Mouse (Mus musculus) gastrocnemius, postnatal 4 days (tissue): Measurements from ENCODE around the gene Cluap1. TPM values are rescaled to one million over a fixed set of nuclear protein-coding genes. Genes with fewer than 3 reads are reported as not detected.
A peak's percentile ranks its signal among the peaks of the same experiment; 100 is the strongest.

Experiments
- DNase-seq, 2 experiments: peaks; one replicate each; pipeline ENCODE4 v3.0.0; 2021 to 2022; ENCODE audit warnings: low spot score in 2 of 2, mixed read lengths in 2 of 2
- long read RNA-seq, 2 experiments: library from polyadenylated mRNA; stranded (forward); transcript quantifications; one replicate each; pipeline ENCODE4 v2.0.0; 2021
- total RNA-seq, 2 experiments: library from RNA; stranded (reverse); gene quantifications; 2 replicates each; pipeline ENCODE4 v1.2.3; 2021

The Cluap1 gene
- 10 to 100 TPM; 12.3 to 13.3 TPM for total RNA-seq
- long read RNA-seq, experiment 1, transcript Cluap1-201 (12 exons, 1,779 nt), result major isoform, 7 of 13 reads
- long read RNA-seq, experiment 1, partial matches to known transcripts, result 1 of 13 reads
- long read RNA-seq, experiment 1, other reads (novel, unspliced or antisense), result 5 of 13 reads
- long read RNA-seq, experiment 2, transcript Cluap1-201 (12 exons, 1,779 nt), result major isoform, 7 of 21 reads
- long read RNA-seq, experiment 2, partial matches to known transcripts, result 2 of 21 reads
- long read RNA-seq, experiment 2, other reads (novel, unspliced or antisense), result 11 of 21 reads

- DNase-seq, result peak; percentile 73 to 93
Measured at GRCm38 (mm10) chr16:3908537-3909111, at the start of gene Cluap1, which contains the start of gene 1700037C18Rik. Gene Cluap1 (plus strand): TSS chr16:3908801. Gene 1700037C18Rik (minus strand): TSS chr16:3908689.

- DNase-seq, result no peak
Measured at GRCm38 (mm10) chr16:3859254-3859653, 49.3 kb upstream of the Cluap1 start.

GRCm38 (mm10) chr16:3871815-3872214, 36.8 kb upstream of the Cluap1 start:
- no peak for DNase-seq

- peak; percentile 73 to 85 for DNase-seq
Measured at GRCm38 (mm10) chr16:3872216-3873047, 36.2 kb upstream of the Cluap1 start, which contains the start of gene Naa60. Gene Naa60 (plus strand): TSS chr16:3872375.

- DNase-seq, result no peak
Measured at GRCm38 (mm10) chr16:3876346-3876745, 32.3 kb upstream of the Cluap1 start.

GRCm38 (mm10) chr16:3884201-3885064, 24.2 kb upstream of the Cluap1 start, which contains the start of the genes Zfp597 and Gm20695:
Gene Zfp597 (minus strand): TSS chr16:3884561.
Gene Gm20695 (plus strand): TSS chr16:3884648.
- DNase-seq, result peak; percentile 90 to 95

GRCm38 (mm10) chr16:3885065-3885670, 23.4 kb upstream of the Cluap1 start:
- no peak for DNase-seq

- DNase-seq, result no peak
Measured at GRCm38 (mm10) chr16:3891621-3892295, 16.8 kb upstream of the Cluap1 start.

- no peak for DNase-seq
Measured at GRCm38 (mm10) chr16:3893739-3894138, 14.9 kb upstream of the Cluap1 start.

- DNase-seq, result no peak
Measured at GRCm38 (mm10) chr16:3895173-3895792, 13.3 kb upstream of the Cluap1 start.

- no peak for DNase-seq
Measured at GRCm38 (mm10) chr16:3896046-3896445, 12.6 kb upstream of the Cluap1 start.

- no peak for DNase-seq
Measured at GRCm38 (mm10) chr16:3896553-3896952, 12.0 kb upstream of the Cluap1 start.

GRCm38 (mm10) chr16:3907471-3907870, 1.1 kb upstream of the Cluap1 start:
- DNase-seq, result no peak

GRCm38 (mm10) chr16:3909118-3909517, 517 bp downstream of the Cluap1 start:
- DNase-seq, result no peak

GRCm38 (mm10) chr16:3920756-3921155, 12.2 kb downstream of the Cluap1 start:
- no peak for DNase-seq

- no peak for DNase-seq
Measured at GRCm38 (mm10) chr16:3923515-3923914, 14.9 kb downstream of the Cluap1 start.

GRCm38 (mm10) chr16:3923966-3924365, 15.4 kb downstream of the Cluap1 start:
- DNase-seq, result no peak

- no peak for DNase-seq
Measured at GRCm38 (mm10) chr16:3928582-3928981, 20.0 kb downstream of the Cluap1 start.

- DNase-seq, result no peak
Measured at GRCm38 (mm10) chr16:3929151-3929550, 20.6 kb downstream of the Cluap1 start.
